Mouse (Mus musculus): ENCODE measurements at regions not wholly inside any gene's neighbourhood (a gene's known extent, or its start where the extent isn't known, plus 50 kb on each side); places are given as distances from the start of the nearest gene placed in this dataset.

- Histone ChIP-seq H3K4me3 (replicated peaks) (no peak overlapping the region), H3K27me3 (no peaks in the 10 kb centered on the region), H3K4me1 (replicated peaks) (no peaks in the 10 kb centered on the region), H3K27ac (replicated peaks) (no peak overlapping the region), H3K9me3 (replicated peaks) (no peaks in the 10 kb centered on the region), H3K4me2 (no peak overlapping the region), H3K36me3 (replicated peaks) (no peaks in the 10 kb centered on the region), H3K9ac (no peak overlapping the region)
- no peak for ATAC-seq (ENCODE audit: insufficient read depth)
- 71% methylated on average over 8 of the region's 8 CpGs for WGBS (ENCODE audit: insufficient replicate concordance)
These were observed 103.4 kb upstream of the Hnrnpa3 start for GRCm38 (mm10) chr2:75555676-75556075.

DNA sequence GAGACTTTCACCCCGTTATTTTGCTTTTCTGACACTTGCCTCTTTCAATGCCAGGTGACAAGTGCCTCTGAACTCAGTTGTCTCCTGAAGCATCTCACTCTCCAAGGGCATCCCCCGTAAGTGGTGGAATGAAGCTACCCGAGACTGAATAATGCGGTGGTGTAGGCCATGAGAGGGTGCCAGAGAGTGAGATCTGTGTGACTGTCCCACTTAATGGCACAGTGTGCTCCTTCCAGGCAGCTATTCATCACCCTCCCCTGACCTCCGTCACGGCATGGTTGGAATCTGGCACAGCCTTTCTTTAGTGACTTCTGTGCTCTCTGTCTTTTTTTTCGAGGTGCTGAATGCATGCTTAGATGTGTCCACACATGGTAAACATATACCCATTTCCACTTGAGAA is 102.3 kb upstream of the Hnrnpa3 start:
- H3K36me3 ChIP-seq (replicated peaks): no peaks in the 10 kb centered on the region
- no peaks in the 10 kb centered on the region for H3K9me3 ChIP-seq (replicated peaks)
- 57% methylated on average over 7 of the region's 7 CpGs for WGBS (ENCODE audit: insufficient replicate concordance)
- no peak overlapping the region for H3K4me2 ChIP-seq
- no peak overlapping the region for H3K27ac ChIP-seq (replicated peaks)
- no peak overlapping the region for H3K4me3 ChIP-seq (replicated peaks)
- no peaks in the 10 kb centered on the region for H3K4me1 ChIP-seq (replicated peaks)
- H3K27me3 ChIP-seq: no peaks in the 10 kb centered on the region
- no peak overlapping the region for H3K9ac ChIP-seq
- no peak for ATAC-seq (ENCODE audit: insufficient read depth)

- H3K9me3 ChIP-seq (replicated peaks): no peaks in the 10 kb centered on the region
- 60% methylated on average over 11 of the region's 11 CpGs for WGBS (ENCODE audit: insufficient replicate concordance)
- no peak for ATAC-seq (ENCODE audit: insufficient read depth)
These were observed 101.7 kb upstream of the Hnrnpa3 start for GRCm38 (mm10) chr2:75557392-75557791.

DNA sequence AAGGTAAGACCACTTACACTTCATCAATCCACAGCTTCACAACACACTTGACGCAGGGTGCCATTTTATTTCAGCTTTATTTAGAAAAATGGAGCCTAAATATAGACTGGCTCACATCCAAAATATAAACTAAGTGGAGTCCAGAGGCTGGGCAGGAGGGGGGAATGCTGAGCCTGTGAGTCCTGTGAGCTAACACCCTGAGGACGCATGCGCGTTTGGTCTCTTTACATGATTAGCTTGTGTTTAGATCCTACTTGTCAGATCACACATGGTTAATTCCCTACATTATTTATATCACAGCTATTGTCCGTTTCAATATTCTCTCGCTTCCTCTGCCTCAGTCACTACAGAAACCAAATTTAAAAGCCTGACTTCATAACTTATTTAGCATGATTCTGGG is 99.1 kb upstream of the Hnrnpa3 start:
- no peak for ATAC-seq (ENCODE audit: insufficient read depth)
- no peaks in the 10 kb centered on the region for H3K27me3 ChIP-seq
- H3K9me3 ChIP-seq (replicated peaks): no peaks in the 10 kb centered on the region
- H3K4me1 ChIP-seq (replicated peaks): peaks cover 6% of the 10 kb centered on the region; the same call in 1 of the 2 replicates
- H3K27ac ChIP-seq (replicated peaks): no peak overlapping the region
- no peak overlapping the region for H3K4me2 ChIP-seq
- H3K36me3 ChIP-seq (replicated peaks): no peaks in the 10 kb centered on the region
- no peak overlapping the region for H3K9ac ChIP-seq
- 67% methylated on average over 6 of the region's 6 CpGs for WGBS (ENCODE audit: insufficient replicate concordance)
- H3K4me3 ChIP-seq (replicated peaks): no peak overlapping the region

More at GRCm38 (mm10) chr2:75557392-75557791, 101.7 kb upstream of the Hnrnpa3 start:
- no peak overlapping the region for H3K9ac ChIP-seq
- no peaks in the 10 kb centered on the region for H3K27me3 ChIP-seq
- H3K4me3 ChIP-seq (replicated peaks): no peak overlapping the region
- H3K27ac ChIP-seq (replicated peaks): no peak overlapping the region
- H3K36me3 ChIP-seq (replicated peaks): no peaks in the 10 kb centered on the region
- H3K4me1 ChIP-seq (replicated peaks): no peaks in the 10 kb centered on the region
- no peak overlapping the region for H3K4me2 ChIP-seq

- Histone ChIP-seq H3K4me3 (replicated peaks) (no peak overlapping the region), H3K4me2 (no peak overlapping the region), H3K4me1 (replicated peaks) (peaks cover 6% of the 10 kb centered on the region; the same call in 1 of the 2 replicates), H3K27me3 (no peaks in the 10 kb centered on the region), H3K9me3 (replicated peaks) (no peaks in the 10 kb centered on the region), H3K36me3 (replicated peaks) (no peaks in the 10 kb centered on the region), H3K27ac (replicated peaks) (no peak overlapping the region), H3K9ac (no peak overlapping the region)
- 14% methylated on average over 9 of the region's 9 CpGs for WGBS (ENCODE audit: insufficient replicate concordance)
- ATAC-seq (ENCODE audit: insufficient read depth): no peak
These were observed 95.7 kb upstream of the Hnrnpa3 start for GRCm38 (mm10) chr2:75563253-75563913.

GRCm38 (mm10) chr2:75564809-75565208 is 94.3 kb upstream of the Hnrnpa3 start:
- no peak overlapping the region for H3K27ac ChIP-seq (replicated peaks)
- ATAC-seq (ENCODE audit: insufficient read depth): no peak
- H3K4me2 ChIP-seq: no peak overlapping the region
- H3K4me3 ChIP-seq (replicated peaks): no peak overlapping the region
- WGBS (ENCODE audit: insufficient replicate concordance): 52% methylated on average over 5 of the region's 5 CpGs
- no peaks in the 10 kb centered on the region for H3K36me3 ChIP-seq (replicated peaks)
- H3K9me3 ChIP-seq (replicated peaks): no peaks in the 10 kb centered on the region
- no peaks in the 10 kb centered on the region for H3K27me3 ChIP-seq
- no peak overlapping the region for H3K9ac ChIP-seq
- peaks cover 6% of the 10 kb centered on the region; the same call in 1 of the 2 replicates for H3K4me1 ChIP-seq (replicated peaks)

DNA sequence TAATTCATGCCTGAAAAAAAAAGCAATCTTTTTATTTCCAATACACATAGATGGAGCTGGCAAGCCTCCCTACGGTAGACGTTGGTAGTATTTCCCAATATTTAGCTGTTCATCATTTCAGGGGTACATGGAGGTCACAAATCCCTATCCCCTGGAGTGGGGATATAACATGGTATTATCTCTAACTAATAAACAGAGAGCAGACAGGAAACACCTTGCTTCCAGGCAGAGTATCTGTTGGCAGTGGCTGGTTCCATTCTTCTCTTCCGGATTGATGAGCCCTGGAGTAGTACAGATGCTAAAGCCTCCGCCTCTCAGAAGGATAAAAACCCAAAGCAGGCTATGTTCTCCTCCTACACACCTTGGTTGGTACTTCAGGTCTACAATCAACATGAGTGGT is 91.9 kb upstream of the Hnrnpa3 start:
- H3K4me1 ChIP-seq (replicated peaks): peaks cover 6% of the 10 kb centered on the region; the same call in 1 of the 2 replicates
- H3K36me3 ChIP-seq (replicated peaks): no peaks in the 10 kb centered on the region
- no peak overlapping the region for H3K4me3 ChIP-seq (replicated peaks)
- 57% methylated on average over 4 of the region's 4 CpGs for WGBS (ENCODE audit: insufficient replicate concordance)
- no peaks in the 10 kb centered on the region for H3K9me3 ChIP-seq (replicated peaks)
- no peak overlapping the region for H3K4me2 ChIP-seq
- no peak overlapping the region for H3K27ac ChIP-seq (replicated peaks)
- no peak for ATAC-seq (ENCODE audit: insufficient read depth)
- H3K27me3 ChIP-seq: no peaks in the 10 kb centered on the region
- no peak overlapping the region for H3K9ac ChIP-seq

DNA sequence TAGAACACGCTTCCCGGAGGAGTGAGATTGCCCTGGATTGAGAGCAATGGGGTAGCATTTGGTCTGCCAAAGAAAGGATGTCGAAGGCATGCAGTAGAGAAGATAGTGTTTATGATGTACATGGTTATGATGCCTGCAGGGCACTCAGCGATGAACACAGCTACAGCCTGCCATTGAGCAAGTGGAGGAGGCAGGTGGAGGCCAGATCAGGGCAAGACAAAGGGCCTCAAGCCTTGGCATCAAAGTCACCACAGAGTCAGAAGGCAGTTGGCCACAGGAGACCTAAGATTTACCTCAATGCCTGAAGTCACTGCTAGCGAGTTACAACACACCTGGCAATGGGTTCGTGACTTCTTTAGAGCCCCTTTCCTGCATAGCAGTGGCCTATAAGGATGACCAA is 89.3 kb upstream of the Hnrnpa3 start:
- Histone ChIP-seq H3K9ac (no peak overlapping the region), H3K4me1 (replicated peaks) (no peaks in the 10 kb centered on the region), H3K9me3 (replicated peaks) (no peaks in the 10 kb centered on the region), H3K27ac (replicated peaks) (no peak overlapping the region), H3K4me2 (no peak overlapping the region), H3K36me3 (replicated peaks) (no peaks in the 10 kb centered on the region), H3K27me3 (no peaks in the 10 kb centered on the region), H3K4me3 (replicated peaks) (no peak overlapping the region)
- ATAC-seq (ENCODE audit: insufficient read depth): no peak
- 60% methylated on average over 6 of the region's 6 CpGs for WGBS (ENCODE audit: insufficient replicate concordance)

GRCm38 (mm10) chr2:75570246-75570645 is 88.8 kb upstream of the Hnrnpa3 start:
- no peaks in the 10 kb centered on the region for H3K4me1 ChIP-seq (replicated peaks)
- H3K4me2 ChIP-seq: no peak overlapping the region
- H3K27me3 ChIP-seq: no peaks in the 10 kb centered on the region
- ATAC-seq (ENCODE audit: insufficient read depth): no peak
- H3K36me3 ChIP-seq (replicated peaks): no peaks in the 10 kb centered on the region
- no peak overlapping the region for H3K27ac ChIP-seq (replicated peaks)
- H3K9ac ChIP-seq: no peak overlapping the region
- WGBS (ENCODE audit: insufficient replicate concordance): 50% methylated on average over 2 of the region's 2 CpGs
- no peak overlapping the region for H3K4me3 ChIP-seq (replicated peaks)
- H3K9me3 ChIP-seq (replicated peaks): no peaks in the 10 kb centered on the region

GRCm38 (mm10) chr2:75584975-75585374 is 74.1 kb upstream of the Hnrnpa3 start:
- no peak for ATAC-seq (ENCODE audit: insufficient read depth)
- peaks cover 17% of the 10 kb centered on the region for H3K27me3 ChIP-seq
- peaks cover 11% of the 10 kb centered on the region for H3K4me1 ChIP-seq (replicated peaks)
- H3K9me3 ChIP-seq (replicated peaks): no peaks in the 10 kb centered on the region
- H3K9ac ChIP-seq: peak overlapping the region; percentile 22; the same call in 1 of the 2 replicates
- under 1% methylated on average over 16 of the region's 16 CpGs for WGBS (ENCODE audit: insufficient replicate concordance)
- peak overlapping the region; percentile 69 for H3K4me2 ChIP-seq
- no peak overlapping the region for H3K27ac ChIP-seq (replicated peaks)
- peak overlapping the region; percentile 38 for H3K4me3 ChIP-seq (replicated peaks)
- no peaks in the 10 kb centered on the region for H3K36me3 ChIP-seq (replicated peaks)

GRCm38 (mm10) chr2:75588572-75588971 is 70.5 kb upstream of the Hnrnpa3 start:
- H3K27me3 ChIP-seq: peaks cover 34% of the 10 kb centered on the region
- H3K9ac ChIP-seq: no peak overlapping the region
- no peak overlapping the region for H3K27ac ChIP-seq (replicated peaks)
- no peaks in the 10 kb centered on the region for H3K9me3 ChIP-seq (replicated peaks)
- no peaks in the 10 kb centered on the region for H3K36me3 ChIP-seq (replicated peaks)
- peaks cover 13% of the 10 kb centered on the region for H3K4me1 ChIP-seq (replicated peaks)
- 1% methylated on average over 6 of the region's 6 CpGs for WGBS (ENCODE audit: insufficient replicate concordance)
- no peak for ATAC-seq (ENCODE audit: insufficient read depth)
- no peak overlapping the region for H3K4me2 ChIP-seq
- H3K4me3 ChIP-seq (replicated peaks): no peak overlapping the region

DNA sequence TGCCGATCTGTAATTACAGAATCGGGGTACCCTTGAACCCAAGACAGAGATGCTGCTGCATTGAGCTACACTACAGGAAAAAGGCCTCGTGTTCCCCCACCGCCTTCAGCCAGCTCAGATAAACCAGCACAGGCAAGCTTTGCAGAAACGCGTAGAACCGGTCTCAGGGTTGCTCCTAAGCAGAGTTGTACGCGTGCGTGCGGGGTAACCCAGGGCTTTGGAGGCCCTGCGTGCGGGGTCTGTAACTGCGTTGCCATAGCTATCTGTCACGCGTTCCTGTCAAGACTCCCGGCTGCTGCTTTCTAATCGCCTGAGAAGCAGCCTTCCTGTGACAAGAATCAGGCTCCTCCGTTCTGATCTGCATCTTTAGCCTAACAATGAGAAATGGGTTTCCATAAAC is 69.6 kb upstream of the Hnrnpa3 start:
- Histone ChIP-seq H3K9ac (0 out of 2 replicates have a peak overlapping the region, but pooled peaks have one; percentile 18), H3K4me1 (replicated peaks) (peaks cover 13% of the 10 kb centered on the region), H3K27me3 (peaks cover 39% of the 10 kb centered on the region), H3K27ac (replicated peaks) (no peak overlapping the region), H3K9me3 (replicated peaks) (no peaks in the 10 kb centered on the region), H3K4me3 (replicated peaks) (0 out of 2 replicates have a peak overlapping the region, but pooled peaks have one; percentile 16), H3K4me2 (peak overlapping the region; percentile 56), H3K36me3 (replicated peaks) (no peaks in the 10 kb centered on the region)
- no peak for ATAC-seq (ENCODE audit: insufficient read depth)
- WGBS (ENCODE audit: insufficient replicate concordance): 4% methylated on average over 19 of the region's 19 CpGs

Measured in liver, embryonic 15.5 days (tissue).